Mouse (Mus musculus) hindbrain, embryonic 12.5 days (tissue): ENCODE measurements at regions not wholly inside any gene's neighbourhood (a gene's known extent, or its start where the extent isn't known, plus 50 kb on each side); places are given as distances from the start of the nearest gene placed in this dataset.
A peak's percentile ranks its signal among the peaks of the same experiment; 100 is the strongest.

Experiments used
- ATAC-seq: fragments of 200-750 bp; cut with Nextera tagmentation; 2 replicates; pipeline ENCODE4 v1.8.0; 2017; ENCODE audit warnings: moderate TSS enrichment; ENCODE audit not compliant: low FRiP score
- H3K27ac ChIP-seq: fragments of 300-500 bp; sonication (generic); 2 replicates; pipeline ENCODE4 v1.5.1; 2016; ENCODE audit warnings: mild to moderate bottlenecking
- H3K27me3 ChIP-seq: fragments of 300-500 bp; sonication (generic); 2 replicates; pipeline ENCODE4 v1.6.1; 2016; ENCODE audit warnings: mild to moderate bottlenecking
- H3K36me3 ChIP-seq: fragments of 300-500 bp; sonication (generic); 2 replicates; pipeline ENCODE4 v1.6.1; 2016; ENCODE audit warnings: mild to moderate bottlenecking
- H3K4me1 ChIP-seq: fragments of 300-500 bp; sonication (generic); 2 replicates; pipeline ENCODE4 v1.6.1; 2016
- H3K4me2 ChIP-seq: fragments of 300-500 bp; sonication (generic); replicated peaks from 2 replicates; pipeline ENCODE4 v1.6.1; 2016; ENCODE audit warnings: mild to moderate bottlenecking
- H3K4me3 ChIP-seq: fragments of 300-500 bp; sonication (generic); 2 replicates; pipeline ENCODE4 v1.5.1; 2016; ENCODE audit warnings: mild to moderate bottlenecking
- H3K9ac ChIP-seq: fragments of 300-500 bp; sonication (generic); 2 replicates; pipeline ENCODE4 v1.6.1; 2016; ENCODE audit warnings: mild to moderate bottlenecking, moderate library complexity
- H3K9me3 ChIP-seq: fragments of 300-500 bp; sonication (generic); replicated peaks from 2 replicates; pipeline ENCODE4 v1.6.1; 2016; ENCODE audit warnings: mild to moderate bottlenecking
- WGBS: fragments of 180-500 bp; shearing (Covaris S2); methylation state at CpG from one replicate; pipeline ENCODE4 v1.1.7; 2016; 5-methylcytosine and 5-hydroxymethylcytosine counted together

- Histone ChIP-seq H3K36me3 (no peaks in the 10 kb centered on the region), H3K4me2 (no peak overlapping the region), H3K4me3 (no peak overlapping the region), H3K27ac (no peak overlapping the region), H3K4me1 (no peaks in the 10 kb centered on the region), H3K27me3 (no peaks in the 10 kb centered on the region), H3K9ac (no peak overlapping the region), H3K9me3 (no peaks in the 10 kb centered on the region)
- no peak for ATAC-seq
- WGBS: 93% methylated on average over 8 of the region's 8 CpGs
These were observed 118.0 kb downstream of the Atp23 start for GRCm38 (mm10) chr10:126783161-126783560.

- Histone ChIP-seq H3K4me1 (no peaks in the 10 kb centered on the region), H3K36me3 (no peaks in the 10 kb centered on the region), H3K4me2 (no peak overlapping the region), H3K4me3 (no peak overlapping the region), H3K27me3 (no peaks in the 10 kb centered on the region), H3K9me3 (no peaks in the 10 kb centered on the region), H3K27ac (no peak overlapping the region), H3K9ac (no peak overlapping the region)
- no peak for ATAC-seq
- WGBS: 84% methylated on average over 3 of the region's 3 CpGs
These were observed 124.6 kb downstream of the Atp23 start for GRCm38 (mm10) chr10:126776603-126777002.

- H3K27me3 ChIP-seq: no peaks in the 10 kb centered on the region
- H3K4me2 ChIP-seq: no peak overlapping the region
- H3K36me3 ChIP-seq: no peaks in the 10 kb centered on the region
- WGBS: 78% methylated on average over 13 of the region's 13 CpGs
- no peak for ATAC-seq
- no peak overlapping the region for H3K27ac ChIP-seq
- no peaks in the 10 kb centered on the region for H3K4me1 ChIP-seq
- H3K9ac ChIP-seq: no peak overlapping the region
- no peak overlapping the region for H3K4me3 ChIP-seq
- no peaks in the 10 kb centered on the region for H3K9me3 ChIP-seq
These were observed 125.2 kb downstream of the Atp23 start for GRCm38 (mm10) chr10:126775946-126776345.

GRCm38 (mm10) chr10:126770446-126771020 lies 130.6 kb downstream of the Atp23 start:
- H3K9me3 ChIP-seq: no peaks in the 10 kb centered on the region
- no peaks in the 10 kb centered on the region for H3K4me1 ChIP-seq
- H3K27ac ChIP-seq: no peak overlapping the region
- no peak for ATAC-seq
- WGBS: 88% methylated on average over 6 of the region's 6 CpGs
- H3K9ac ChIP-seq: no peak overlapping the region
- no peaks in the 10 kb centered on the region for H3K36me3 ChIP-seq
- H3K4me2 ChIP-seq: no peak overlapping the region
- H3K27me3 ChIP-seq: no peaks in the 10 kb centered on the region
- no peak overlapping the region for H3K4me3 ChIP-seq

GRCm38 (mm10) chr10:126765648-126766047 lies 135.5 kb downstream of the Atp23 start:
- Histone ChIP-seq H3K9ac (no peak overlapping the region), H3K9me3 (no peaks in the 10 kb centered on the region), H3K4me3 (no peak overlapping the region), H3K4me1 (no peaks in the 10 kb centered on the region), H3K27ac (no peak overlapping the region), H3K27me3 (no peaks in the 10 kb centered on the region), H3K36me3 (no peaks in the 10 kb centered on the region), H3K4me2 (no peak overlapping the region)
- ATAC-seq: no peak
- 80% methylated on average over 2 of the region's 2 CpGs for WGBS

GRCm38 (mm10) chr10:126764740-126765139 lies 136.4 kb downstream of the Atp23 start:
- H3K36me3 ChIP-seq: no peaks in the 10 kb centered on the region
- no peak overlapping the region for H3K9ac ChIP-seq
- ATAC-seq: no peak
- H3K27me3 ChIP-seq: no peaks in the 10 kb centered on the region
- no peak overlapping the region for H3K4me2 ChIP-seq
- 75% methylated on average over 8 of the region's 8 CpGs for WGBS
- H3K4me1 ChIP-seq: no peaks in the 10 kb centered on the region
- H3K4me3 ChIP-seq: no peak overlapping the region
- H3K27ac ChIP-seq: no peak overlapping the region
- no peaks in the 10 kb centered on the region for H3K9me3 ChIP-seq

GRCm38 (mm10) chr10:126763976-126764375 lies 137.2 kb downstream of the Atp23 start:
- H3K4me2 ChIP-seq: no peak overlapping the region
- WGBS: 70% methylated on average over 5 of the region's 5 CpGs
- H3K36me3 ChIP-seq: no peaks in the 10 kb centered on the region
- H3K4me1 ChIP-seq: no peaks in the 10 kb centered on the region
- H3K9ac ChIP-seq: no peak overlapping the region
- no peaks in the 10 kb centered on the region for H3K27me3 ChIP-seq
- ATAC-seq: no peak
- no peak overlapping the region for H3K4me3 ChIP-seq
- no peaks in the 10 kb centered on the region for H3K9me3 ChIP-seq
- H3K27ac ChIP-seq: no peak overlapping the region

- no peak for ATAC-seq
- no peaks in the 10 kb centered on the region for H3K27me3 ChIP-seq
- no peak overlapping the region for H3K9ac ChIP-seq
- H3K9me3 ChIP-seq: no peaks in the 10 kb centered on the region
- H3K27ac ChIP-seq: no peak overlapping the region
- WGBS: 90% methylated on average over 7 of the region's 7 CpGs
- no peaks in the 10 kb centered on the region for H3K36me3 ChIP-seq
- no peak overlapping the region for H3K4me2 ChIP-seq
- no peaks in the 10 kb centered on the region for H3K4me1 ChIP-seq
- H3K4me3 ChIP-seq: no peak overlapping the region
These were observed 142.5 kb downstream of the Atp23 start for GRCm38 (mm10) chr10:126758682-126759081.

GRCm38 (mm10) chr10:126753201-126753600 lies 148.0 kb downstream of the Atp23 start:
- Histone ChIP-seq H3K4me1 (peaks cover 11% of the 10 kb centered on the region), H3K9me3 (no peaks in the 10 kb centered on the region), H3K4me2 (no peak overlapping the region), H3K36me3 (no peaks in the 10 kb centered on the region), H3K27me3 (no peaks in the 10 kb centered on the region), H3K4me3 (no peak overlapping the region), H3K27ac (no peak overlapping the region), H3K9ac (no peak overlapping the region)
- 77% methylated on average over 6 of the region's 6 CpGs for WGBS
- no peak for ATAC-seq

- 62% methylated on average over 11 of the region's 11 CpGs for WGBS
- Histone ChIP-seq H3K4me3 (no peak overlapping the region), H3K27ac (no peak overlapping the region), H3K4me1 (peaks cover 11% of the 10 kb centered on the region), H3K27me3 (no peaks in the 10 kb centered on the region), H3K9ac (no peak overlapping the region), H3K9me3 (no peaks in the 10 kb centered on the region), H3K36me3 (no peaks in the 10 kb centered on the region), H3K4me2 (no peak overlapping the region)
- no peak for ATAC-seq
These were observed 148.5 kb downstream of the Atp23 start for GRCm38 (mm10) chr10:126752699-126753098.

- H3K9me3 ChIP-seq: no peaks in the 10 kb centered on the region
- H3K27me3 ChIP-seq: no peaks in the 10 kb centered on the region
- no peaks in the 10 kb centered on the region for H3K36me3 ChIP-seq
- no peak overlapping the region for H3K4me3 ChIP-seq
- peak; percentile 68 for ATAC-seq
- H3K27ac ChIP-seq: peak overlapping the region; percentile 0; the same call in 1 of the 2 replicates
- H3K4me2 ChIP-seq: peak overlapping the region; percentile 25
- 0 out of 2 replicates have a peak overlapping the region, but pooled peaks have one; percentile 0 for H3K9ac ChIP-seq
- 34% methylated on average over 17 of the region's 17 CpGs for WGBS
- H3K4me1 ChIP-seq: peaks cover 11% of the 10 kb centered on the region
These were observed 152.3 kb downstream of the Atp23 start for GRCm38 (mm10) chr10:126748696-126749466.

- Histone ChIP-seq H3K27me3 (no peaks in the 10 kb centered on the region), H3K9ac (no peak overlapping the region), H3K4me1 (no peaks in the 10 kb centered on the region), H3K36me3 (no peaks in the 10 kb centered on the region), H3K4me3 (no peak overlapping the region), H3K4me2 (no peak overlapping the region), H3K9me3 (no peaks in the 10 kb centered on the region), H3K27ac (no peak overlapping the region)
- WGBS: 68% methylated on average over 2 of the region's 2 CpGs
- no peak for ATAC-seq
These were observed 166.5 kb downstream of the Atp23 start for GRCm38 (mm10) chr10:126734661-126735060.

- Histone ChIP-seq H3K27ac (no peak overlapping the region), H3K4me1 (no peaks in the 10 kb centered on the region), H3K9ac (no peak overlapping the region), H3K36me3 (no peaks in the 10 kb centered on the region), H3K9me3 (no peaks in the 10 kb centered on the region), H3K4me3 (no peak overlapping the region), H3K4me2 (no peak overlapping the region), H3K27me3 (no peaks in the 10 kb centered on the region)
- ATAC-seq: no peak
- WGBS: 88% methylated on average over 4 of the region's 4 CpGs
These were observed 173.3 kb downstream of the Atp23 start for GRCm38 (mm10) chr10:126727840-126728239.
